Mouse (Mus musculus): Measurements from ENCODE around the gene Anln. TPM values are rescaled to one million over a fixed set of nuclear protein-coding genes. Genes with fewer than 3 reads are reported as not detected.

Anln gene
- total and polyA plus RNA-seq, 2 experiments from 2014 or later: 2.7 to 6.8 TPM

DNA sequence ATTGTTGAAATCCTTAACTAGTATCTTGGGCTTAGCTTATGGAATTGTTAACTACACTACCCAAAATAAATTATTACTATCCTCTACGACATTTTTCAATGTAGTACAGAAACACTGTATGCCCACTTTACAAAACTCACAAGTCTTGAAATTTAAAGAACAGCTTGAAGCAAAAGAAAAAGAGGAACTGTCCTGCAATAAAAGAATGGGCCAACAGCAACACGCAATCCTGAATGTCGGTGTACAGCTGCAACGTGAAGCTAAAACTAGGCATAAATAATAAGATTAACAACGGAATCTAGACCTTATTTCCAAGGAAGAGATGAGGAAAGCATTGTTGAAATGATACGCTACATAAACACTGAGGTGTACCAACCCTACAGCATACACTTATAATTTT is 1.1 kb downstream of the Anln start:
- Histone ChIP-seq H3K27me3 (ENCODE audit: insufficient read depth, low read length) (no peaks in the 10 kb centered on the region), H3K36me3 (ENCODE audit: insufficient read depth, low read length) (no peaks in the 10 kb centered on the region), H3K9ac (replicated peaks; ENCODE audit: low read length) (peak overlapping the region; percentile 59; the same call in 1 of the 2 replicates), H3K27ac (no peak overlapping the region), H3K9me3 (ENCODE audit: low read length) (no peaks in the 10 kb centered on the region), H3K4me2 (ENCODE audit: low read depth, low read length) (peak overlapping the region; percentile 76), H3K4me1 (ENCODE audit: insufficient read depth, low read length) (peaks cover 4% of the 10 kb centered on the region; the same call in 1 of the 2 replicates), H3K4me3 (ENCODE audit: low read length) (peak overlapping the region; percentile 64)
- DNase-seq (ENCODE audit: low spot score): no peak
- no peak for ATAC-seq
- WGBS: 22% methylated on average over 6 of the region's 6 CpGs
- TF ChIP-seq CTCF (IDR thresholded peaks at IDR 0.05; ENCODE audit: low read depth): no peak

DNA sequence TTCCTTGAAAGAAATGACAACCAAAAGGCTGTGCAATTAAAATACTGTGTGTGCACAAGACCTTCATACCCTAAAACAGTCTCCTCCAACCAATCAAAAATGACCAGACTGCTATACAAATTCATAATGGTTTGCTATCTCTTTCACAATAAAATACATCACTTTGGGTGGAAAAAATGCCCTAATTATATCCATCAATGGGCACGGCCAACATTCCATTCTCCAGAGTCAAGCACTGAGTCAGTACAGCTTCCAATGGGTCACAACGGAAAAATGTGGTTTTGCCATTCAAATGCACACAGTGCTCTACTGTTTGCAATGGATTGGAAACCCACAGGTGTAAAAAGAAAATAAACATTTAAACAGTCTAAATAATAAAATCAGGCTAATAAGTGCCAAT is 3.1 kb downstream of the Anln start:
- Histone ChIP-seq H3K27me3 (ENCODE audit: insufficient read depth, low read length) (no peaks in the 10 kb centered on the region), H3K4me1 (ENCODE audit: insufficient read depth, low read length) (peaks cover 4% of the 10 kb centered on the region; the same call in 1 of the 2 replicates), H3K4me2 (ENCODE audit: low read depth, low read length) (no peak overlapping the region), H3K4me3 (ENCODE audit: low read length) (no peak overlapping the region), H3K9ac (replicated peaks; ENCODE audit: low read length) (no peak overlapping the region), H3K27ac (no peak overlapping the region), H3K36me3 (ENCODE audit: insufficient read depth, low read length) (no peaks in the 10 kb centered on the region), H3K9me3 (ENCODE audit: low read length) (no peaks in the 10 kb centered on the region)
- WGBS: 61% methylated on average over 2 of the region's 2 CpGs
- ATAC-seq (no peak), DNase-seq (ENCODE audit: low spot score) (no peak)
- no peak for TF ChIP-seq CTCF (IDR thresholded peaks at IDR 0.05; ENCODE audit: low read depth)

DNA sequence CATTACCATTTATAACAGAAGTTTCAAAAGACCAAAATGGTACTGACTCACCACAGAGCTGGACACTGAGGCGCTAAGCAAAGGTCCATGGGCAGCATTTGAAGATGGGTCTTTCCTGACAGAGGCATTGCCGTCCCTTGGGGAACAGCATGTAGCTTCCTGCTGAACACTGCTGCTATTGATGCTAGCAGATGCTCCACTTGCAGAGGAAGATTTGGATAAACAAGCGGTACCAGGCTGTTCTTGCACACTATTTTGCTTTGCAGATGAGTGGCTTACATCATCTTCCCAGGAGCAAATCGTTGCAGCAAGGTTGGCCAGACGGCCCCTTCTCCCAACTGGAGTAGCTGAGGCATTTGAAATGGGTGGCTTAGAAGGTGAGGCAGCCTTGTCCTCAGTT is 12.9 kb downstream of the Anln start:
- no peak for ATAC-seq
- peak; percentile 18 for DNase-seq (ENCODE audit: low spot score)
- no peak for TF ChIP-seq CTCF (IDR thresholded peaks at IDR 0.05; ENCODE audit: low read depth)

DNA sequence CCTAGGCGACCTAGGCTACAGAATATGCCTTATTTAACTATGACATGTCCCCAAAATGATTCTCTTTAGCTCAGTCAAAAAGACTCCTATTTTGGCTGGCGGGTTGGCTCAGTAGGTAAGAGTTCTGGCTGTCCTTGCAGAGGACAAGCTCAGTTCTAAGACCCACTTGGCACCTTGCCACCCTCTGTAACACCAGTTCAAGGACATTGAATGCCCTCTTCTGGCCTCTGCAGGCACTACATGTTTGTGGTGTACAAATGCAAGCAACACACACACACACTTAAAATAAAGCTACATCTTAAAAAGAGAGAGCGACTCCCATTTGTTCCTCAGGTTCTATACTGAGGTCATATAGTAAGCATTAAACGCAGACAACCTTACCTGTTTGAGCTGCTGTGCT is 16.2 kb downstream of the Anln start:
- peak; percentile 32 for DNase-seq (ENCODE audit: low spot score)
- peak; percentile 34 for TF ChIP-seq CTCF (IDR thresholded peaks at IDR 0.05; ENCODE audit: low read depth)
- no peaks in the 10 kb centered on the region for H3K9me3 ChIP-seq (ENCODE audit: low read length)

More for the DNA sequence above, 12.9 kb downstream of the Anln start:
- Histone ChIP-seq H3K4me3 (ENCODE audit: low read length) (no peak overlapping the region), H3K36me3 (ENCODE audit: insufficient read depth, low read length) (no peaks in the 10 kb centered on the region), H3K9ac (replicated peaks; ENCODE audit: low read length) (no peak overlapping the region), H3K4me2 (ENCODE audit: low read depth, low read length) (no peak overlapping the region), H3K4me1 (ENCODE audit: insufficient read depth, low read length) (no peaks in the 10 kb centered on the region), H3K27me3 (ENCODE audit: insufficient read depth, low read length) (no peaks in the 10 kb centered on the region), H3K9me3 (ENCODE audit: low read length) (no peaks in the 10 kb centered on the region), H3K27ac (no peak overlapping the region)
- 74% methylated on average over 5 of the region's 5 CpGs for WGBS

DNA sequence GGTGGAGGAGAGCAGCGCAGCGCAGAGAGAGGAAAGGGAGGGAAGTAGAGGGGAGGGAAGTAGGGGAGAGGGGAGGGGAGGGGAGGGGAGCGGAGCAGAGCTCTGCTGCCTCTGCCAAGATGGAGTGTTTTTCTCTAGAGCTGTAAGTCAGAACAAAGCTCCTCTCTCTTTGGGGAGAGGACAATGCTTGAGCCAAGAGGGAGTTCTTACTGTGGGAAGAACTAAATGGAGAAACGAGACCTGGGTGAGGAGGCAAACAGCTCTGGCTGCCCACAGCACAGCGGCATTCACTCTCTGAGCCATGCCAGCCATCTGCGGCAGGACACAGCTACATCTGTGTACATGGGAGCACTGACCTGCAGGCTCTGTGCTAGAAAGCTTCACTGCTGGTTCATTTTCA is 21.0 kb downstream of the Anln start:
- H3K9ac ChIP-seq (replicated peaks; ENCODE audit: low read length): no peak overlapping the region
- H3K9me3 ChIP-seq (ENCODE audit: low read length): no peaks in the 10 kb centered on the region
- no peaks in the 10 kb centered on the region for H3K36me3 ChIP-seq (ENCODE audit: insufficient read depth, low read length)
- no peak overlapping the region; the same call in 1 of the 2 replicates for H3K27ac ChIP-seq
- DNase-seq (ENCODE audit: low spot score) (peak; percentile 56), ATAC-seq (peak; percentile 84)
- 0 out of 2 replicates have a peak overlapping the region, but pooled peaks have one; percentile 1 for H3K4me2 ChIP-seq (ENCODE audit: low read depth, low read length)
- H3K4me1 ChIP-seq (ENCODE audit: insufficient read depth, low read length): no peaks in the 10 kb centered on the region
- 64% methylated on average over 6 of the region's 6 CpGs for WGBS
- H3K27me3 ChIP-seq (ENCODE audit: insufficient read depth, low read length): no peaks in the 10 kb centered on the region
- no peak for TF ChIP-seq CTCF (IDR thresholded peaks at IDR 0.05; ENCODE audit: low read depth)
- H3K4me3 ChIP-seq (ENCODE audit: low read length): no peak overlapping the region

More for the DNA sequence above, 16.2 kb downstream of the Anln start:
- no peak overlapping the region for H3K9ac ChIP-seq (replicated peaks; ENCODE audit: low read length)
- H3K4me2 ChIP-seq (ENCODE audit: low read depth, low read length): no peak overlapping the region
- H3K4me3 ChIP-seq (ENCODE audit: low read length): no peak overlapping the region
- 97% methylated on average over 4 of the region's 4 CpGs for WGBS
- no peaks in the 10 kb centered on the region for H3K27me3 ChIP-seq (ENCODE audit: insufficient read depth, low read length)
- ATAC-seq: no peak
- no peaks in the 10 kb centered on the region for H3K4me1 ChIP-seq (ENCODE audit: insufficient read depth, low read length)
- no peak overlapping the region for H3K27ac ChIP-seq
- no peaks in the 10 kb centered on the region for H3K36me3 ChIP-seq (ENCODE audit: insufficient read depth, low read length)

DNA sequence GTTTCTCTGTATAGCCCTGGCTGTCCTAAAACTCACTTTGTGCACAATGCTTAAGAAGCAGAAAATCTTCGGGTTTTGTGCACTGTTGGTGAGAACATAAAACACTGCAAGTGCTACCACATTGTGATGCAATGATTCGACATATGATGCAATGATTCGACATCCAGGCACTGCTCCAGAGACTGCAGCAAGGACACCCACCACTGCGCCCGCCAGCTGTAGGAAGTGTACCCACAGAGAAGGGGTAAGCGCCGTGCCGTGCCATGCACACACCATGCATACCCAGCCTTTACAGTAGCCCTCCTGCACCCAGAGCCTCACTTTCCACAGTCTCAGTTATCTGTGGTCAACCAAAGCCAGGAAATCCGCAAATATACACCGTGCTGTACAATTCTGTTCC is 22.4 kb downstream of the Anln start:
- no peaks in the 10 kb centered on the region for H3K27me3 ChIP-seq (ENCODE audit: insufficient read depth, low read length)
- no peak for ATAC-seq
- H3K4me2 ChIP-seq (ENCODE audit: low read depth, low read length): no peak overlapping the region
- TF ChIP-seq CTCF (IDR thresholded peaks at IDR 0.05; ENCODE audit: low read depth): no peak
- H3K27ac ChIP-seq: no peak overlapping the region
- WGBS: 92% methylated on average over 10 of the region's 10 CpGs
- H3K4me3 ChIP-seq (ENCODE audit: low read length): no peak overlapping the region
- H3K9me3 ChIP-seq (ENCODE audit: low read length): no peaks in the 10 kb centered on the region
- H3K36me3 ChIP-seq (ENCODE audit: insufficient read depth, low read length): no peaks in the 10 kb centered on the region
- no peak for DNase-seq (ENCODE audit: low spot score)
- H3K9ac ChIP-seq (replicated peaks; ENCODE audit: low read length): no peak overlapping the region
- H3K4me1 ChIP-seq (ENCODE audit: insufficient read depth, low read length): no peaks in the 10 kb centered on the region

DNA sequence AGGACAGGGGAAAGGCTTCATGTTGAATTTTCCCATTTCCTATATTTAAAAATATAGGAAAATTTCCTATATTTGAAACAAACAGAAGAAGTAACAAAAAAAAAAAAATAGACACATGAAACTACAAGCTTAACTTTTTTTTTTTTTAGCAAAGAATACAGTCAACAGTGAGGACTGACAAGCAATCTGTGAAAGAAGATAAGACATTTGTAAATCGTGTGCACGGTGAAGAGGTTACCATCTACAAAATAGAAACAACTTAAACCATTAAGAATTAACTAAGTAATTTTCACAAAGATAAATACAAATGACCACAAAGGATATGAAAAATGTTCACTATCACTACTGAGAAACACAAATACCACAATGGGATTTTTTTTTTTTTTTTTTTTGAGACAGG is 22.8 kb downstream of the Anln start:
- no peaks in the 10 kb centered on the region for H3K4me1 ChIP-seq (ENCODE audit: insufficient read depth, low read length)
- H3K9ac ChIP-seq (replicated peaks; ENCODE audit: low read length): no peak overlapping the region
- H3K27me3 ChIP-seq (ENCODE audit: insufficient read depth, low read length): no peaks in the 10 kb centered on the region
- TF ChIP-seq CTCF (IDR thresholded peaks at IDR 0.05; ENCODE audit: low read depth): no peak
- ATAC-seq (no peak), DNase-seq (ENCODE audit: low spot score) (no peak)
- H3K9me3 ChIP-seq (ENCODE audit: low read length): no peaks in the 10 kb centered on the region
- no peak overlapping the region for H3K4me3 ChIP-seq (ENCODE audit: low read length)
- 93% methylated on average over 2 of the region's 2 CpGs for WGBS
- no peak overlapping the region for H3K27ac ChIP-seq
- H3K4me2 ChIP-seq (ENCODE audit: low read depth, low read length): no peak overlapping the region
- H3K36me3 ChIP-seq (ENCODE audit: insufficient read depth, low read length): no peaks in the 10 kb centered on the region
